Comparison of ENCODE assay signal across 25 mouse cellular contexts in genomic region chr3:107985141-107985540, GRCm38 (mm10). TPM values are rescaled to one million over a fixed set of nuclear protein-coding genes. Genes with fewer than 3 reads are reported as not detected.
DNase-seq lines count a peak whose midpoint lies in the region; ATAC-seq and TF ChIP-seq lines count a peak whose summit lies in the region.
"Not testable (repeated sequence)": the region's sequence is repeated elsewhere in the genome, so short reads cannot be mapped to it uniquely, and the experiment has no call there.
"Had no signal": no experiment of that assay in that cellular context is flagged by ENCODE, and none has a peak within 500 bp of the region (broad histone marks: within the 10 kb centered on the region; RNA-seq: fewer than 3 reads in every experiment).

No protein-coding gene starts in this region.

- not testable (repeated sequence) for ATAC-seq in heart, embryonic 16.5 days (replicated peaks; ENCODE audit: extremely low read depth, insufficient read depth, low FRiP score); intestine, embryonic 15.5 days; lung, embryonic 14.5 days (ENCODE audit: insufficient read depth); lung, postnatal 0 days; stomach, embryonic 16.5 days (ENCODE audit: insufficient read depth, low FRiP score)

- H3K36me3 ChIP-seq in heart, embryonic 16.5 days (ENCODE audit: control insufficient read depth, insufficient read depth); intestine, embryonic 15.5 days; kidney, adult 2 months (ENCODE audit: control insufficient read depth, insufficient read depth, low read length); lung, embryonic 14.5 days (ENCODE audit: insufficient read depth); lung, postnatal 0 days (ENCODE audit: insufficient read depth, low read length); stomach, embryonic 16.5 days (ENCODE audit: control insufficient read depth, insufficient read depth, low read length): not testable (repeated sequence)

- not testable (repeated sequence) for H3K9me3 ChIP-seq in heart, embryonic 16.5 days (replicated peaks; ENCODE audit: control insufficient read depth, low read length); intestine, embryonic 15.5 days; lung, embryonic 14.5 days (ENCODE audit: low read depth, low read length); lung, postnatal 0 days (ENCODE audit: low read length); stomach, embryonic 16.5 days (replicated peaks; ENCODE audit: control insufficient read depth, low read length)

- not testable (repeated sequence) for TF ChIP-seq EP300 in lung, postnatal 0 days (IDR thresholded peaks at IDR 0.05)

- not testable (repeated sequence) for H3K9ac ChIP-seq in heart, embryonic 16.5 days (ENCODE audit: low read length); intestine, embryonic 15.5 days; lung, embryonic 14.5 days; lung, postnatal 0 days (replicated peaks; ENCODE audit: low read depth); stomach, embryonic 16.5 days (ENCODE audit: low read length)

- H3K4me2 ChIP-seq in heart, embryonic 16.5 days (ENCODE audit: low read depth, low read length) = peak overlapping the region; percentile 52; the same call in 1 of the 2 replicates
- H3K4me2 ChIP-seq in intestine, embryonic 15.5 days (replicated peaks) = peak overlapping the region; percentile 54
- peak overlapping the region; percentile 51 for H3K4me2 ChIP-seq in lung, embryonic 14.5 days
- H3K4me2 ChIP-seq in lung, postnatal 0 days (replicated peaks; ENCODE audit: low read depth, low read length) = 0 out of 2 replicates have a peak overlapping the region, but pooled peaks have one; percentile 30
- H3K4me2 ChIP-seq in stomach, embryonic 16.5 days (ENCODE audit: low read depth, low read length) = peak overlapping the region; percentile 43

- H3K4me1 ChIP-seq in heart, embryonic 16.5 days (ENCODE audit: control insufficient read depth, insufficient read depth, low read length); kidney, adult 2 months (ENCODE audit: control insufficient read depth, insufficient read depth, low read length); lung, embryonic 14.5 days (ENCODE audit: insufficient read depth); lung, postnatal 0 days (ENCODE audit: insufficient read depth, low read depth, low read length): not testable (repeated sequence)
- H3K4me1 ChIP-seq in intestine, embryonic 15.5 days (replicated peaks) = peaks cover 15% of the 10 kb centered on the region
- peaks cover 14% of the 10 kb centered on the region for H3K4me1 ChIP-seq in stomach, embryonic 16.5 days (ENCODE audit: control insufficient read depth, insufficient read depth, low read length)

- peak overlapping the region; percentile 84 for H3K27ac ChIP-seq in gastrocnemius, adult 2 months
- H3K27ac ChIP-seq in heart, embryonic 16.5 days (ENCODE audit: low read length) = not testable (repeated sequence)
- H3K27ac ChIP-seq in intestine, embryonic 15.5 days = peak overlapping the region; percentile 32; the same call in 1 of the 2 replicates
- peak overlapping the region; percentile 8; the same call in 1 of the 2 replicates for H3K27ac ChIP-seq in kidney, adult 2 months (ENCODE audit: insufficient read depth, low read depth, low read length)
- peak overlapping the region; percentile 10; the same call in 1 of the 2 replicates for H3K27ac ChIP-seq in lung, embryonic 14.5 days (ENCODE audit: low read depth)
- peak overlapping the region; percentile 80 for H3K27ac ChIP-seq in lung, postnatal 0 days (ENCODE audit: low read length)
- peak overlapping the region; percentile 70; the same call in 1 of the 2 replicates for H3K27ac ChIP-seq in stomach, embryonic 16.5 days (ENCODE audit: low read length)

- intact Hi-C loops in gastrocnemius, adult 2 months (cut with DNase I) = not testable (repeated sequence)

- not testable (repeated sequence) for DNase-seq in gastrocnemius, adult 2 months; kidney, adult 2 months; lung, embryonic 14.5 days; lung, postnatal 0 days (ENCODE audit: low spot score)

- TF ChIP-seq CTCF in gastrocnemius, adult 2 months (IDR thresholded peaks at IDR 0.05); kidney, adult 2 months (conservative IDR thresholded peaks at IDR 0.05; ENCODE audit: insufficient read depth, insufficient read length, low read depth, low read length); lung, embryonic 14.5 days (IDR thresholded peaks at IDR 0.05; ENCODE audit: low read depth); lung, postnatal 0 days (IDR thresholded peaks at IDR 0.05): not testable (repeated sequence)

- peak overlapping the region; percentile 68 for H3K4me3 ChIP-seq in gastrocnemius, adult 2 months
- H3K4me3 ChIP-seq in heart, embryonic 16.5 days (ENCODE audit: low read length); intestine, embryonic 15.5 days (replicated peaks); lung, embryonic 14.5 days (ENCODE audit: low read depth, low read length); lung, postnatal 0 days (ENCODE audit: low read depth, low read length): not testable (repeated sequence)
- H3K4me3 ChIP-seq in kidney, adult 2 months (ENCODE audit: insufficient read depth, low read depth, low read length) = peak overlapping the region; percentile 1; the same call in 1 of the 2 replicates
- H3K4me3 ChIP-seq in stomach, embryonic 16.5 days (replicated peaks; ENCODE audit: low read length) = peak overlapping the region; percentile 33; the same call in 1 of the 2 replicates

- WGBS in heart, embryonic 16.5 days = 97% methylated on average over 2 of the region's 2 CpGs
- WGBS in intestine, embryonic 15.5 days = 90% methylated on average over 2 of the region's 2 CpGs
- 94% methylated on average over 2 of the region's 2 CpGs for WGBS in kidney, adult 2 months
- 96% methylated on average over 2 of the region's 2 CpGs for WGBS in lung, embryonic 14.5 days
- WGBS in lung, postnatal 0 days = 95% methylated on average over 2 of the region's 2 CpGs
- 96% methylated on average over 2 of the region's 2 CpGs for WGBS in stomach, embryonic 16.5 days

- not testable (repeated sequence) for TF ChIP-seq POLR2A in kidney, adult 2 months (IDR thresholded peaks at IDR 0.05; ENCODE audit: low read depth, low read length)

- H3K27me3 ChIP-seq in heart, embryonic 16.5 days (ENCODE audit: control insufficient read depth, insufficient read depth, low read length); intestine, embryonic 15.5 days (replicated peaks); kidney, adult 2 months (replicated peaks; ENCODE audit: control insufficient read depth, insufficient read depth, low read length); lung, embryonic 14.5 days (ENCODE audit: insufficient read depth, low read length); lung, postnatal 0 days (replicated peaks; ENCODE audit: insufficient read depth, low read length); stomach, embryonic 16.5 days (ENCODE audit: control insufficient read depth, insufficient read depth, low read length): not testable (repeated sequence)

RNA-seq across cellular contexts. Expression of gene Gstm2, which starts 1.1 kb away (rescaled TPM):
- 100 to 1,000 TPM in 1 of 2 experiments, 10 to 100 TPM in 1; 63.0 to 111 TPM for total RNA-seq in gastrocnemius, adult 2 months (2021)
- 79.3 and 81.3 TPM in 2 replicates for polyA plus RNA-seq in heart, embryonic 16.5 days (2015; fragmentation: Nextera tagmentation; extraction: Ambion mirVana)
- 184 and 198 TPM in 2 replicates for polyA plus RNA-seq in intestine, embryonic 15.5 days (2015; fragmentation: Nextera tagmentation; extraction: Ambion mirVana)
- polyA plus RNA-seq in kidney, adult 2 months (2012; rRNA removed) = 190 and 212 TPM in 2 replicates
- polyA plus RNA-seq in lung, embryonic 14.5 days (2014; fragmentation: Nextera tagmentation; extraction: Ambion mirVana) = 103 and 116 TPM in 2 replicates
- 129 and 132 TPM in 2 replicates for polyA plus RNA-seq in lung, postnatal 0 days (2015; fragmentation: Nextera tagmentation; extraction: Ambion mirVana)
- 196 and 225 TPM in 2 replicates for polyA plus RNA-seq in stomach, embryonic 16.5 days (2015; fragmentation: Nextera tagmentation; extraction: Ambion mirVana)
- polyA plus RNA-seq: activated CD4-positive, CD25-positive, alpha-beta regulatory T cell, adult 4 months; erythroblast, embryonic 14.5 days had no signal

RNA-seq across cellular contexts. Expression of gene Gstm3, which starts 16.1 kb away (rescaled TPM):
- total RNA-seq in gastrocnemius, adult 2 months (2021) = not detected
- 0.12 and 0.22 TPM in 2 replicates for polyA plus RNA-seq in heart, embryonic 16.5 days (2015; fragmentation: Nextera tagmentation; extraction: Ambion mirVana)
- polyA plus RNA-seq in intestine, embryonic 15.5 days (2015; fragmentation: Nextera tagmentation; extraction: Ambion mirVana) = 153 and 154 TPM in 2 replicates
- 0.41 and 0.63 TPM in 2 replicates for polyA plus RNA-seq in kidney, adult 2 months (2012; rRNA removed)
- polyA plus RNA-seq in lung, embryonic 14.5 days (2014; fragmentation: Nextera tagmentation; extraction: Ambion mirVana) = 0.18 and 0.31 TPM in 2 replicates
- 0.27 and 0.40 TPM in 2 replicates for polyA plus RNA-seq in lung, postnatal 0 days (2015; fragmentation: Nextera tagmentation; extraction: Ambion mirVana)
- polyA plus RNA-seq in stomach, embryonic 16.5 days (2015; fragmentation: Nextera tagmentation; extraction: Ambion mirVana) = 63.5 and 80.8 TPM in 2 replicates
- total RNA-seq: adrenal gland, postnatal 25 days; ES-E14; gastrocnemius, postnatal 10 days; gastrocnemius, postnatal 36 days; granulocyte monocyte progenitor cell, adult 5-6 weeks; heart, postnatal 25 days; hematopoietic stem cell, adult 5-6 weeks had no signal
- polyA plus RNA-seq: activated CD4-positive, CD25-positive, alpha-beta regulatory T cell, adult 4 months; brain, embryonic 14.5 days; cortical plate, adult 2 months; embryonic facial prominence, embryonic 10.5 days; embryonic facial prominence, embryonic 13.5 days; forebrain, embryonic 12.5 days; forebrain, embryonic 15.5 days; heart, embryonic 12.5 days; heart, embryonic 15.5 days; hindbrain, embryonic 12.5 days had no signal

RNA-seq across cellular contexts. Expression of gene Gstm1, which starts 32.6 kb away (rescaled TPM):
- total RNA-seq in gastrocnemius, adult 2 months (2021) = 100 to 1,000 TPM; 208 to 217 TPM
- polyA plus RNA-seq in heart, embryonic 16.5 days (2015; fragmentation: Nextera tagmentation; extraction: Ambion mirVana) = 111 and 113 TPM in 2 replicates
- polyA plus RNA-seq in intestine, embryonic 15.5 days (2015; fragmentation: Nextera tagmentation; extraction: Ambion mirVana) = 335 and 425 TPM in 2 replicates
- polyA plus RNA-seq in kidney, adult 2 months (2012; rRNA removed) = 1,515 and 1,697 TPM in 2 replicates
- polyA plus RNA-seq in lung, embryonic 14.5 days (2014; fragmentation: Nextera tagmentation; extraction: Ambion mirVana) = 38.1 and 42.5 TPM in 2 replicates
- polyA plus RNA-seq in lung, postnatal 0 days (2015; fragmentation: Nextera tagmentation; extraction: Ambion mirVana) = 230 and 249 TPM in 2 replicates
- polyA plus RNA-seq in stomach, embryonic 16.5 days (2015; fragmentation: Nextera tagmentation; extraction: Ambion mirVana) = 513 and 679 TPM in 2 replicates

RNA-seq across cellular contexts. Expression of gene Gstm6, which starts 41.6 kb away (rescaled TPM):
- total RNA-seq in gastrocnemius, adult 2 months (2021) = under 1 TPM in 1 of 2 experiments, not detected in 1; 0.36 TPM
- 11.7 and 12.2 TPM in 2 replicates for polyA plus RNA-seq in heart, embryonic 16.5 days (2015; fragmentation: Nextera tagmentation; extraction: Ambion mirVana)
- polyA plus RNA-seq in intestine, embryonic 15.5 days (2015; fragmentation: Nextera tagmentation; extraction: Ambion mirVana) = 16.9 and 19.1 TPM in 2 replicates
- polyA plus RNA-seq in kidney, adult 2 months (2012; rRNA removed) = 2.5 and 4.3 TPM in 2 replicates
- 2.2 and 2.9 TPM in 2 replicates for polyA plus RNA-seq in lung, embryonic 14.5 days (2014; fragmentation: Nextera tagmentation; extraction: Ambion mirVana)
- polyA plus RNA-seq in lung, postnatal 0 days (2015; fragmentation: Nextera tagmentation; extraction: Ambion mirVana) = 3.6 and 4.1 TPM in 2 replicates
- 10.4 and 11.2 TPM in 2 replicates for polyA plus RNA-seq in stomach, embryonic 16.5 days (2015; fragmentation: Nextera tagmentation; extraction: Ambion mirVana)
- total RNA-seq: granulocyte monocyte progenitor cell, adult 5-6 weeks; hematopoietic stem cell, adult 5-6 weeks had no signal
- polyA plus RNA-seq: activated CD4-positive, CD25-positive, alpha-beta regulatory T cell, adult 4 months; erythroblast, embryonic 14.5 days had no signal

RNA-seq across cellular contexts. Expression of gene Gstm7, which starts 53.5 kb away (rescaled TPM):
- 10 to 100 TPM in 1 of 2 experiments, 1 to 10 TPM in 1; 9.5 to 25.7 TPM for total RNA-seq in gastrocnemius, adult 2 months (2021)
- polyA plus RNA-seq in heart, embryonic 16.5 days (2015; fragmentation: Nextera tagmentation; extraction: Ambion mirVana) = 26.8 and 28.1 TPM in 2 replicates
- 26.1 and 32.5 TPM in 2 replicates for polyA plus RNA-seq in intestine, embryonic 15.5 days (2015; fragmentation: Nextera tagmentation; extraction: Ambion mirVana)
- 24.5 and 28.1 TPM in 2 replicates for polyA plus RNA-seq in kidney, adult 2 months (2012; rRNA removed)
- polyA plus RNA-seq in lung, embryonic 14.5 days (2014; fragmentation: Nextera tagmentation; extraction: Ambion mirVana) = 12.3 and 13.9 TPM in 2 replicates
- 5.6 and 6.5 TPM in 2 replicates for polyA plus RNA-seq in lung, postnatal 0 days (2015; fragmentation: Nextera tagmentation; extraction: Ambion mirVana)
- 24.7 and 24.8 TPM in 2 replicates for polyA plus RNA-seq in stomach, embryonic 16.5 days (2015; fragmentation: Nextera tagmentation; extraction: Ambion mirVana)
- polyA plus RNA-seq: erythroblast, embryonic 14.5 days had no signal

Comparison
In these comparisons a context has a peak if more than half of its experiments do, and no peak if none do; other contexts are left out.
1. RNA of gene Gstm3, which starts 16.1 kb away (polyA plus RNA-seq): 153 to 154 TPM in intestine, embryonic 15.5 days and 63.5 to 80.8 TPM in stomach, embryonic 16.5 days; 0.41 to 0.63 TPM in kidney, adult 2 months, 0.27 to 0.40 TPM in lung, postnatal 0 days, 0.12 to 0.22 TPM in heart, embryonic 16.5 days and 0.18 to 0.31 TPM in lung, embryonic 14.5 days; every median in the first group is over 10 times any median in the second.
2. Peak in every context shown above with its lines, with median percentiles within 50 percentile points of each other: H3K4me2 ChIP-seq.